Mouse (Mus musculus) MEL-GATA-1-ER (cell line): ENCODE measurements around the gene Hgfac.

Source experiments
- DNase-seq: peaks from one replicate; pipeline ENCODE4 v3.0.0-alpha.2; 2012; ENCODE audit warnings: low read depth; ENCODE audit errors: extremely low read depth

The Hgfac gene

GRCm38 (mm10) chr5:35035795-35036194 lies 5.5 kb upstream of the Hgfac start:
- DNase-seq, result peak; percentile 89

GRCm38 (mm10) chr5:35037438-35037837 lies 3.9 kb upstream of the Hgfac start:
- no peak for DNase-seq

GRCm38 (mm10) chr5:35042431-35043109 lies 1.3 kb downstream of the Hgfac start:
- no peak for DNase-seq

- peak; percentile 77 for DNase-seq
These were observed 1.8 kb downstream of the Hgfac start for GRCm38 (mm10) chr5:35043110-35043451.

GRCm38 (mm10) chr5:35050541-35050940 lies 9.2 kb downstream of the Hgfac start:
- DNase-seq, result no peak

GRCm38 (mm10) chr5:35054628-35055027 lies 13.3 kb downstream of the Hgfac start:
- DNase-seq, result no peak

GRCm38 (mm10) chr5:35055076-35055475 lies 13.8 kb downstream of the Hgfac start:
- no peak for DNase-seq

GRCm38 (mm10) chr5:35056604-35057432 lies 15.5 kb downstream of the Hgfac start, which contains the start of gene Dok7:
Gene Dok7 (plus strand): TSS chr5:35056766.
- no peak for DNase-seq

GRCm38 (mm10) chr5:35057582-35057981 lies 16.3 kb downstream of the Hgfac start:
- no peak for DNase-seq

- DNase-seq, result no peak
These were observed 16.9 kb downstream of the Hgfac start for GRCm38 (mm10) chr5:35058216-35058615.

GRCm38 (mm10) chr5:35060098-35060497 lies 18.8 kb downstream of the Hgfac start:
- DNase-seq, result no peak

GRCm38 (mm10) chr5:35069841-35070240 lies 28.5 kb downstream of the Hgfac start:
- no peak for DNase-seq

- no peak for DNase-seq
These were observed 29.0 kb downstream of the Hgfac start for GRCm38 (mm10) chr5:35070314-35070713.

- no peak for DNase-seq
These were observed 29.6 kb downstream of the Hgfac start for GRCm38 (mm10) chr5:35070953-35071352.

GRCm38 (mm10) chr5:35071855-35072254 lies 30.5 kb downstream of the Hgfac start:
- no peak for DNase-seq

- DNase-seq, result no peak
These were observed 31.9 kb downstream of the Hgfac start for GRCm38 (mm10) chr5:35073235-35073634.

GRCm38 (mm10) chr5:35073992-35074391 lies 32.7 kb downstream of the Hgfac start:
- DNase-seq, result no peak

GRCm38 (mm10) chr5:35076369-35076768 lies 35.1 kb downstream of the Hgfac start:
- DNase-seq, result no peak

- DNase-seq, result no peak
These were observed 37.8 kb downstream of the Hgfac start for GRCm38 (mm10) chr5:35079101-35079500.

GRCm38 (mm10) chr5:35084913-35085312 lies 43.6 kb downstream of the Hgfac start:
- DNase-seq, result no peak

GRCm38 (mm10) chr5:35088785-35089613 lies 47.7 kb downstream of the Hgfac start:
- DNase-seq, result peak; percentile 59

- no peak for DNase-seq
These were observed 48.3 kb downstream of the Hgfac start for GRCm38 (mm10) chr5:35089614-35089963.
